Comparison of ENCODE assay signal across 12 mouse cellular contexts in genomic region chr13:102064590-102065273, GRCm38 (mm10).
DNase-seq lines count a peak whose midpoint lies in the region; ATAC-seq and TF ChIP-seq lines count a peak whose summit lies in the region.
"Had no signal": no experiment of that assay in that cellular context is flagged by ENCODE, and none has a peak within 500 bp of the region (broad histone marks: within the 10 kb centered on the region; RNA-seq: fewer than 3 reads in every experiment).

No protein-coding gene starts in this region.

- no peak for TF ChIP-seq CTCF in MEL (IDR thresholded peaks at IDR 0.05 in 2 of 3, conservative IDR thresholded peaks at IDR 0.05 in 1 of 3; ENCODE audit: control insufficient read depth in 1 of 3, insufficient read depth in 1 of 3, low read depth in 2 of 3, low read length in 3 of 3, poor library complexity in 1 of 3, severe bottlenecking in 1 of 3)

- DNase-seq in heart, adult 18-20 months: peak; percentile 29 to 31
- peak; percentile 59 for DNase-seq in MEL (ENCODE audit: low read depth, low spot score)
- DNase-seq in adrenal gland, postnatal 14 days: peak; percentile 65
- DNase-seq in liver, embryonic 13.5 days: no peak
- DNase-seq in layer of hippocampus, postnatal 25 days (ENCODE audit: extremely low spot score in 1 of 2, low spot score in 1 of 2): no peak
- DNase-seq in thymus, postnatal 25 days: no peak
- no peak for DNase-seq in hindbrain, embryonic 14.5 days (ENCODE audit: low spot score)
- DNase-seq: kidney, adult 8-10 months had no signal

- no peaks in the 10 kb centered on the region for H3K9me3 ChIP-seq in heart, embryonic 11.5 days (replicated peaks; ENCODE audit: control insufficient read depth, low read length)
- H3K9me3 ChIP-seq in MEL (replicated peaks; ENCODE audit: insufficient read depth, low read length): no peaks in the 10 kb centered on the region
- H3K9me3 ChIP-seq in liver, embryonic 13.5 days (replicated peaks): no peaks in the 10 kb centered on the region
- no peaks in the 10 kb centered on the region for H3K9me3 ChIP-seq in hindbrain, embryonic 14.5 days (ENCODE audit: control insufficient read depth, low read length)
- H3K9me3 ChIP-seq: embryonic facial prominence, embryonic 13.5 days had no signal

- no peaks in the 10 kb centered on the region for H3K79me2 ChIP-seq in MEL (ENCODE audit: control insufficient read depth, insufficient read depth, low read length, poor library complexity)

- no peak overlapping the region for H3K4me3 ChIP-seq in heart, embryonic 11.5 days (ENCODE audit: low read depth, low read length)
- H3K4me3 ChIP-seq in MEL (ENCODE audit: control insufficient read depth in 1 of 2, insufficient read depth in 1 of 2, low read depth in 2 of 2, low read length in 2 of 2): no peak overlapping the region
- H3K4me3 ChIP-seq in liver, embryonic 13.5 days (replicated peaks): no peak overlapping the region
- H3K4me3 ChIP-seq in hindbrain, embryonic 14.5 days (replicated peaks; ENCODE audit: low read length): no peak overlapping the region
- H3K4me3 ChIP-seq: embryonic facial prominence, embryonic 13.5 days; left cerebral cortex, adult 2 months had no signal

- no peak overlapping the region for H3K27ac ChIP-seq in heart, embryonic 11.5 days (ENCODE audit: low read depth, low read length)
- no peak overlapping the region for H3K27ac ChIP-seq in MEL (ENCODE audit: control insufficient read depth, low read depth, low read length)
- H3K27ac ChIP-seq in liver, embryonic 13.5 days: no peak overlapping the region
- no peak overlapping the region for H3K27ac ChIP-seq in hindbrain, embryonic 14.5 days
- H3K27ac ChIP-seq: embryonic facial prominence, embryonic 13.5 days; left cerebral cortex, adult 2 months had no signal

- no peak overlapping the region for H3K4me2 ChIP-seq in heart, embryonic 11.5 days
- H3K4me2 ChIP-seq in liver, embryonic 13.5 days: no peak overlapping the region
- H3K4me2 ChIP-seq in hindbrain, embryonic 14.5 days (replicated peaks): no peak overlapping the region
- H3K4me2 ChIP-seq: embryonic facial prominence, embryonic 13.5 days had no signal

- no peak for ATAC-seq in heart, embryonic 11.5 days (replicated peaks; ENCODE audit: insufficient number of reproducible peaks, low FRiP score, low TSS enrichment)
- ATAC-seq in liver, embryonic 13.5 days (ENCODE audit: low read depth): peak; percentile 75
- ATAC-seq in hindbrain, embryonic 14.5 days (ENCODE audit: low FRiP score): no peak

- TF ChIP-seq EP300 in MEL (IDR thresholded peaks at IDR 0.05; ENCODE audit: low read depth in 1 of 2, low read length in 2 of 2): peak; percentile 69 to 85

- WGBS in heart, embryonic 11.5 days (ENCODE audit: insufficient replicate concordance): 35% methylated on average over 7 of the region's 7 CpGs
- WGBS in liver, embryonic 13.5 days (ENCODE audit: insufficient replicate concordance): 15% methylated on average over 7 of the region's 7 CpGs
- 73% methylated on average over 7 of the region's 7 CpGs for WGBS in hindbrain, embryonic 14.5 days

- no peak for TF ChIP-seq RAD21 in MEL (IDR thresholded peaks at IDR 0.05; ENCODE audit: low read depth, low read length)

- H3K9ac ChIP-seq in heart, embryonic 11.5 days (ENCODE audit: low read depth, low read length): no peak overlapping the region
- H3K9ac ChIP-seq in MEL (ENCODE audit: control insufficient read depth, low read depth, low read length, poor library complexity, severe bottlenecking): no peak overlapping the region
- H3K9ac ChIP-seq in liver, embryonic 13.5 days: no peak overlapping the region
- H3K9ac ChIP-seq in hindbrain, embryonic 14.5 days: no peak overlapping the region
- H3K9ac ChIP-seq: embryonic facial prominence, embryonic 13.5 days had no signal

- no peaks in the 10 kb centered on the region for H3K27me3 ChIP-seq in heart, embryonic 11.5 days (ENCODE audit: control insufficient read depth, insufficient read depth, low read length)
- no peaks in the 10 kb centered on the region for H3K27me3 ChIP-seq in MEL (ENCODE audit: control insufficient read depth in 1 of 2, insufficient read depth in 2 of 2, low read length in 2 of 2)
- H3K27me3 ChIP-seq in liver, embryonic 13.5 days: no peaks in the 10 kb centered on the region
- no peaks in the 10 kb centered on the region for H3K27me3 ChIP-seq in hindbrain, embryonic 14.5 days (ENCODE audit: control insufficient read depth, insufficient read depth, low read length)
- H3K27me3 ChIP-seq: CH12.LX; embryonic facial prominence, embryonic 13.5 days had no signal

- TF ChIP-seq POLR2A in MEL (IDR thresholded peaks at IDR 0.05; ENCODE audit: control insufficient read depth in 1 of 2, insufficient read depth in 1 of 2, low read depth in 1 of 2, low read length in 2 of 2, poor library complexity in 1 of 2): no peak

- H3K4me1 ChIP-seq in heart, embryonic 11.5 days (ENCODE audit: control insufficient read depth, insufficient read depth, low read length): no peaks in the 10 kb centered on the region
- peaks cover 0 to 2% of the 10 kb centered on the region in 2 experiments; a peak in 1 of 4 replicates for H3K4me1 ChIP-seq in MEL (ENCODE audit: control insufficient read depth in 1 of 2, insufficient read depth in 2 of 2, low read length in 2 of 2)
- H3K4me1 ChIP-seq in liver, embryonic 13.5 days (replicated peaks): peaks cover 24% of the 10 kb centered on the region
- H3K4me1 ChIP-seq in hindbrain, embryonic 14.5 days (replicated peaks; ENCODE audit: control insufficient read depth, insufficient read depth, low read length): no peaks in the 10 kb centered on the region

- H3K36me3 ChIP-seq in heart, embryonic 11.5 days (ENCODE audit: control insufficient read depth, insufficient read depth, low read length): no peaks in the 10 kb centered on the region
- no peaks in the 10 kb centered on the region for H3K36me3 ChIP-seq in MEL (ENCODE audit: control insufficient read depth in 1 of 2, insufficient read depth in 2 of 2, low read length in 2 of 2)
- no peaks in the 10 kb centered on the region for H3K36me3 ChIP-seq in liver, embryonic 13.5 days
- H3K36me3 ChIP-seq in hindbrain, embryonic 14.5 days (replicated peaks; ENCODE audit: control insufficient read depth, insufficient read depth): no peaks in the 10 kb centered on the region
- H3K36me3 ChIP-seq: embryonic facial prominence, embryonic 13.5 days had no signal

TF ChIP-seq in MEL, 35 proteins besides CTCF, POLR2A, EP300 and RAD21:
- TF ChIP-seq ZNF384 (IDR thresholded peaks at IDR 0.05; ENCODE audit: low read depth, low read length) (no peak), MAX (IDR thresholded peaks at IDR 0.05; ENCODE audit: low read length) (peak; percentile 36), TCF12 (IDR thresholded peaks at IDR 0.05; ENCODE audit: low read depth, low read length) (peak; percentile 61), MAFK (IDR thresholded peaks at IDR 0.05; ENCODE audit: borderline replicate concordance, low read depth, low read length) (no peak), GABPA (IDR thresholded peaks at IDR 0.05; ENCODE audit: low read depth, low read length) (no peak), E2F4 (IDR thresholded peaks at IDR 0.05; ENCODE audit: borderline replicate concordance, low read depth, low read length) (no peak), POLR2AphosphoS2 (IDR thresholded peaks at IDR 0.05; ENCODE audit: low read length) (no peak), SMC3 (IDR thresholded peaks at IDR 0.05; ENCODE audit: low read depth, low read length) (no peak), TAL1 (IDR thresholded peaks at IDR 0.05; ENCODE audit: low read length) (no peak), ZC3H11A (IDR thresholded peaks at IDR 0.05; ENCODE audit: low read depth, low read length) (no peak), ZMIZ1 (IDR thresholded peaks at IDR 0.05; ENCODE audit: low read depth, low read length) (no peak), CHD1 (IDR thresholded peaks at IDR 0.05; ENCODE audit: low read depth, low read length) (no peak), GATA1 (IDR thresholded peaks at IDR 0.05; ENCODE audit: low read depth, low read length) (peak; percentile 64), MEF2A (IDR thresholded peaks at IDR 0.05; ENCODE audit: extremely low read depth, insufficient replicate concordance, low read depth, low read length, poor library complexity, severe bottlenecking) (no peak), HCFC1 (IDR thresholded peaks at IDR 0.05; ENCODE audit: low read depth, low read length) (no peak), JUND (IDR thresholded peaks at IDR 0.05; ENCODE audit: low read depth, low read length) (no peak), MYB (IDR thresholded peaks at IDR 0.05; ENCODE audit: low read depth, low read length) (peak; percentile 44; the same call in 1 of the 2 replicates), MXI1 (IDR thresholded peaks at IDR 0.05; ENCODE audit: low read depth, low read length) (no peak), UBTF (IDR thresholded peaks at IDR 0.05; ENCODE audit: borderline replicate concordance, insufficient read depth, low read depth, low read length) (no peak), RCOR1 (IDR thresholded peaks at IDR 0.05; ENCODE audit: low read depth, low read length) (no peak; the same call in 1 of the 2 replicates), SIN3A (IDR thresholded peaks at IDR 0.05; ENCODE audit: low read length) (no peak), MYC (IDR thresholded peaks at IDR 0.05; ENCODE audit: low read depth, low read length) (peak; percentile 63; the same call in 1 of the 2 replicates), USF2 (IDR thresholded peaks at IDR 0.05; ENCODE audit: borderline replicate concordance in 1 of 2, insufficient read depth in 1 of 2, low read depth in 1 of 2, low read length in 2 of 2) (no peak), MAZ (IDR thresholded peaks at IDR 0.05; ENCODE audit: low read depth, low read length) (no peak), ETS1 (IDR thresholded peaks at IDR 0.05; ENCODE audit: low read depth, low read length) (no peak), TBP (IDR thresholded peaks at IDR 0.05; ENCODE audit: low read depth, low read length) (peak; percentile 90)

Comparison
In these comparisons a context has a peak if more than half of its experiments do, and no peak if none do; other contexts are left out.
1. DNase-seq: peak in heart, adult 18-20 months (2 of 2), MEL (single experiment) and adrenal gland, postnatal 14 days (single experiment); none in liver, embryonic 13.5 days (single experiment), layer of hippocampus, postnatal 25 days (0 of 2), thymus, postnatal 25 days (single experiment) and hindbrain, embryonic 14.5 days (single experiment).